Mouse (Mus musculus): ENCODE measurements around the gene Gm5128. TPM values are rescaled to one million over a fixed set of nuclear protein-coding genes. Genes with fewer than 3 reads are reported as not detected.

Gene Gm5128
- polyA plus RNA-seq (2014; fragmentation: Illumina TruSeq; extraction: RNeasy Lipid Tissue Mini Kit (QIAGEN cat#74804); ENCODE audit: low read depth, low replicate concordance), result not detected

DNA sequence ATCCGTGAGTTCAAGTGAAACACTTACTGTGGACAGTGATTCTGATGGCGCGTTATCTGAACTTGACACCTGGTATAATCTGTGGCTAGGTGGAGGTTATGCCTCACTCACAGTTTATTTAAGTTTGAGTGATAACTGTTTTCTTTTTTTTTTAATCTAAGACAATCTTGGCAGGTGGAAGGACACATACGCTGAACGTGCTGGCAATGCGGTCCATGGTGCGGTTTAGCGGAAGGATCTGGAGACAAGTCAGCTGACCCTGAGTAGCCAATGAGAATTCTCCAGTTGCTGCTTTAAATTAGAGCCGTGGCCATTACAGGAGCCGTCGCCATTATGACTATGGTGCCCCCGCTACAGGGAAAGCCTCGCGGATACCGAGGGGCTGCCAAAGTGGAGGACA lies at the start of gene Gm5128:
Gm5128 (plus strand) TSS at position 301 of the 400 bp plus-strand sequence.

Other genes with a start within 250 kb of the Gm5128 start
- 0.35 TPM for gene Gm15023, start 195.7 kb upstream of the Gm5128 start, polyA plus RNA-seq (2014; fragmentation: Illumina TruSeq; extraction: RNeasy Lipid Tissue Mini Kit (QIAGEN cat#74804); ENCODE audit: low read depth, low replicate concordance)
- 1.1 TPM for gene Tceal6, start 162.6 kb upstream of the Gm5128 start, polyA plus RNA-seq (2014; fragmentation: Illumina TruSeq; extraction: RNeasy Lipid Tissue Mini Kit (QIAGEN cat#74804); ENCODE audit: low read depth, low replicate concordance)
- gene Pramel3, start 71.0 kb upstream of the Gm5128 start, polyA plus RNA-seq (2014; fragmentation: Illumina TruSeq; extraction: RNeasy Lipid Tissue Mini Kit (QIAGEN cat#74804); ENCODE audit: low read depth, low replicate concordance), result 0.10 TPM
- gene Gm7903, start 60.6 kb downstream of the Gm5128 start, polyA plus RNA-seq (2014; fragmentation: Illumina TruSeq; extraction: RNeasy Lipid Tissue Mini Kit (QIAGEN cat#74804); ENCODE audit: low read depth, low replicate concordance), result 0.17 TPM
- not detected for gene AV320801, start 121.3 kb downstream of the Gm5128 start, polyA plus RNA-seq (2014; fragmentation: Illumina TruSeq; extraction: RNeasy Lipid Tissue Mini Kit (QIAGEN cat#74804); ENCODE audit: low read depth, low replicate concordance)
- 0.20 TPM for gene Nxf7, start 225.5 kb downstream of the Gm5128 start, polyA plus RNA-seq (2014; fragmentation: Illumina TruSeq; extraction: RNeasy Lipid Tissue Mini Kit (QIAGEN cat#74804); ENCODE audit: low read depth, low replicate concordance)